Mouse (Mus musculus) MEL (cell line): ENCODE results near the gene Sel1l. TPM values are rescaled to one million over a fixed set of nuclear protein-coding genes. Genes with fewer than 3 reads are reported as not detected.

ENCODE experiments used
- DNase-seq: peaks from one replicate; pipeline ENCODE4 v3.0.0; 2011; ENCODE audit warnings: low read depth, low spot score
- H3K27ac ChIP-seq: 2 replicates; pipeline ENCODE4 v1.5.1; 2012; ENCODE audit warnings: low read depth, mild to moderate bottlenecking, control low read depth, low read length, moderate library complexity; ENCODE audit not compliant: control insufficient read depth
- H3K27me3 ChIP-seq, 2 experiments: fragments of 150-350 bp in 1 of 2; sonication (generic) in 1 of 2; 2 replicates each; pipeline ENCODE4 v1.6.1; 2012; ENCODE audit warnings: low read length in 2 of 2, mild to moderate bottlenecking in 2 of 2, improper control_type of control experiment in 1 of 2, moderate library complexity in 1 of 2; ENCODE audit not compliant: insufficient read depth in 2 of 2, control insufficient read depth in 1 of 2
- H3K36me3 ChIP-seq, 2 experiments: 2 replicates each; pipeline ENCODE4 v1.6.1; 2012 to 2014; ENCODE audit warnings: low read length in 2 of 2, improper control_type of control experiment in 1 of 2, inconsistent platforms in 1 of 2, mild to moderate bottlenecking in 1 of 2; ENCODE audit not compliant: insufficient read depth in 2 of 2, control insufficient read depth in 1 of 2
- H3K4me1 ChIP-seq, 2 experiments: fragments of 150-350 bp in 1 of 2; sonication (generic) in 1 of 2; 2 replicates each; pipeline ENCODE4 v1.6.1; 2012; ENCODE audit warnings: low read length in 2 of 2, improper control_type of control experiment in 1 of 2, mild to moderate bottlenecking in 1 of 2; ENCODE audit not compliant: insufficient read depth in 2 of 2, control insufficient read depth in 1 of 2
- H3K4me3 ChIP-seq, 2 experiments: fragments of 150-350 bp in 1 of 2; sonication (generic) in 1 of 2; 2 replicates each; pipeline ENCODE4 v1.5.1; 2012; ENCODE audit warnings: low read depth in 2 of 2, low read length in 2 of 2, mild to moderate bottlenecking in 2 of 2, moderate library complexity in 2 of 2, control low read depth in 1 of 2, improper control_type of control experiment in 1 of 2; ENCODE audit not compliant: control insufficient read depth in 1 of 2, insufficient read depth in 1 of 2
- H3K79me2 ChIP-seq: 2 replicates; pipeline ENCODE4 v1.6.1; 2012; ENCODE audit warnings: mild to moderate bottlenecking, low read length, moderate library complexity; ENCODE audit not compliant: control insufficient read depth, poor library complexity, insufficient read depth
- H3K9ac ChIP-seq: 2 replicates; pipeline ENCODE4 v1.6.1; 2012; ENCODE audit warnings: low read depth, mild to moderate bottlenecking, control low read depth, low read length, moderate library complexity; ENCODE audit not compliant: control insufficient read depth, poor library complexity, severe bottlenecking
- H3K9me3 ChIP-seq: fragments of 150-350 bp; sonication (generic); replicated peaks from 2 replicates; pipeline ENCODE4 v1.6.1; 2012; ENCODE audit warnings: mild to moderate bottlenecking, low read length, improper control_type of control experiment, moderate library complexity; ENCODE audit not compliant: insufficient read depth
- E2F4 ChIP-seq: IDR thresholded peaks from 2 replicates; pipeline ENCODE4 v1.6.1; 2011; ENCODE audit warnings: low read depth, low read length, improper control_type of control experiment, borderline replicate concordance
- ELF1 ChIP-seq: IDR thresholded peaks from 2 replicates; pipeline ENCODE4 v1.6.1; 2014; ENCODE audit warnings: low read depth, mild to moderate bottlenecking, inconsistent platforms, low read length, improper control_type of control experiment, moderate library complexity
- GABPA ChIP-seq: IDR thresholded peaks from 2 replicates; pipeline ENCODE4 v1.6.1; 2012; ENCODE audit warnings: low read depth, mild to moderate bottlenecking, inconsistent platforms, low read length, improper control_type of control experiment, moderate library complexity
- HCFC1 ChIP-seq: IDR thresholded peaks from 2 replicates; pipeline ENCODE4 v1.6.1; 2012; ENCODE audit warnings: low read depth, mild to moderate bottlenecking, inconsistent platforms, low read length, improper control_type of control experiment, moderate library complexity
- KAT2A ChIP-seq: conservative IDR thresholded peaks from 2 replicates; pipeline ENCODE4 v1.6.1; 2012; ENCODE audit warnings: low read depth, low read length, improper control_type of control experiment, inconsistent platforms
- MAFK ChIP-seq: IDR thresholded peaks from 2 replicates; pipeline ENCODE4 v1.6.1; 2011; ENCODE audit warnings: low read depth, mild to moderate bottlenecking, low read length, improper control_type of control experiment, borderline replicate concordance
- MAX ChIP-seq: IDR thresholded peaks from 2 replicates; pipeline ENCODE4 v1.6.1; 2011; ENCODE audit warnings: low read length, improper control_type of control experiment
- NELFE ChIP-seq: IDR thresholded peaks from 2 replicates; pipeline ENCODE4 v1.6.1; 2011; ENCODE audit warnings: low read depth, low read length, improper control_type of control experiment
- POLR2AphosphoS5 ChIP-seq: IDR thresholded peaks from 2 replicates; pipeline ENCODE4 v1.6.1; 2012; ENCODE audit warnings: low read depth, borderline replicate concordance, mild to moderate bottlenecking, inconsistent platforms, low read length, moderate library complexity, mixed read lengths
- SIN3A ChIP-seq: IDR thresholded peaks from 2 replicates; pipeline ENCODE4 v1.6.1; 2012; ENCODE audit warnings: low read length, improper control_type of control experiment, inconsistent platforms
- UBTF ChIP-seq: IDR thresholded peaks from 2 replicates; pipeline ENCODE4 v1.6.1; 2012; ENCODE audit warnings: low read depth, mild to moderate bottlenecking, inconsistent platforms, low read length, improper control_type of control experiment, moderate library complexity, borderline replicate concordance; ENCODE audit not compliant: insufficient read depth
- USF1 ChIP-seq: IDR thresholded peaks from 2 replicates; pipeline ENCODE4 v1.6.1; 2014; ENCODE audit warnings: low read depth, mild to moderate bottlenecking, inconsistent platforms, low read length, improper control_type of control experiment, moderate library complexity
- ZKSCAN1 ChIP-seq: IDR thresholded peaks from 2 replicates; pipeline ENCODE4 v1.6.1; 2012; ENCODE audit warnings: low read depth, mild to moderate bottlenecking, inconsistent platforms, low read length, improper control_type of control experiment, moderate library complexity
- polyA plus RNA-seq, 2 experiments: library from polyadenylated mRNA; stranded (reverse) in 1 of 2; unstranded in 1 of 2; fragments of >175 nt in 1 of 2; fragments of >200 nt in 1 of 2; gene quantifications; 2 replicates each; pipeline versions ENCODE4 v1.2.1 to v1.2.4; 2012; ENCODE audit warnings: low replicate concordance in 2 of 2, low read depth in 1 of 2; ENCODE audit not compliant: insufficient read length in 2 of 2, insufficient read depth in 1 of 2, missing spikeins in 1 of 2
- total RNA-seq: library from RNA; depleted of rRNA; stranded (reverse); fragments of 300-350 nt; gene quantifications from 2 replicates; pipeline ENCODE4 v1.2.3, GENCODE M21; 2012

Gene Sel1l
- total and polyA plus RNA-seq, 3 experiments, result 32.0 to 299 (median 35.6) TPM

DNA sequence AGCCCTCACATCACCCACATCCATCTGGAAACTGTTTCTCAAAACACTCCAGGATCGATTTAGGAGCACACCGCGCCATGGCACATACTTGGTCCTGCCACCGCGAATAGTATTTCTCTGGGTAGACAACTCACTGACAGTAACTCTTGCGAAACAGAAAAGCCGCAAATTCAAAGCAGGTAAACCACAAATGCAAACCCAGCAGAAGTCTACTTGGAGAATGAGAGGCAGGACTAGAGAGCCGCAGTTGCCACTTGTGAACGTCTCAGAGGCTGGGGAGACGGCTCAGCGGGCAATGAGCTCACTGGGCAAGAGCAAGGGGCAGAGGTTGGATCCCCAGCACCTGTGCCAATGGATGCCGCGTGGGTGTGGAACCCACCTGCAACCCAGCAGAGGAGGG, 83.5 kb downstream of the Sel1l start:
- H3K4me1 ChIP-seq, result no peaks in the 10 kb centered on the region
- no peaks in the 10 kb centered on the region for H3K9me3 ChIP-seq
- no peak overlapping the region for H3K27ac ChIP-seq
- no peaks in the 10 kb centered on the region for H3K27me3 ChIP-seq
- TF ChIP-seq MAFK, result no peak
- no peak for TF ChIP-seq E2F4
- TF ChIP-seq ELF1, result no peak
- no peaks in the 10 kb centered on the region for H3K36me3 ChIP-seq
- no peaks in the 10 kb centered on the region for H3K79me2 ChIP-seq
- no peak overlapping the region for H3K9ac ChIP-seq
- no peak for DNase-seq
- H3K4me3 ChIP-seq, result no peak overlapping the region

DNA sequence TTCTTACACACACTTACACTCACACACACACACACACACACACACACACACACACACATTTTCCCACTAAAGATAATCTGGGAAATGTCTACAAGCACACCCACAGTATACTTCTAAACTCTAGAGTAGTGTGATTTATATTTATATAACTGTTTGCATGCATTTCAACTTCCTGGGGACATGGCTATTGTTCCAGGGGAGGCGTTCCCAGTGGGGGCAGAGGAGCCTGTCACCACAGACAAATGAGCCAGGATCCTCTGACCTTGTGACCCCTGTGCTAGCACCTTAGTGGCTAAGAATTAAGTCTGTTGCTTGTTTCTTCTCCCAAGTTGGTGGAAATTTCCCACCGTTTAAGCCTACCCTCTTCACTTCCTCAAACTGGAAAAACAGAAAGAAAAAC, 83.9 kb downstream of the Sel1l start:
- DNase-seq, result no peak
- H3K27ac ChIP-seq, result no peak overlapping the region

DNA sequence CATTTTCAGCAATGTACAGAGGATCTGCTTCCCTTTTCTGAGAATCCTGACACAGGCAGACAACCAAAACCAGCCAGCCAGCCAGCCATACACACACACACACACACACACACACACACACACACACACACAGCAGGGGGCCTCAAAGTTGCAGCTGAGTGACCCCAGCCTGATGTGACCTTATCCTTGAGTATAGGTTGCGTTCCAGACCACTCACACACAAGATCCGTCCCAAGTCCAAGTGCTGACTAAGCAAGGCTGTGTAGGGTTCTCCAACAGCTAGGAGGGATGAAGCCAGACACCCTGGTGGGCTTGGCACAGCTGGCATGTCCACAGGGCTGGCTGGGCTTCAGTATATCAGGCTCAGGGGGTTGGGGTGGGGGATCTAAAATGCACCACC, 84.5 kb downstream of the Sel1l start:
- H3K27ac ChIP-seq, result no peak overlapping the region

More for the DNA sequence above, 83.9 kb downstream of the Sel1l start:
- Histone ChIP-seq H3K79me2 (no peaks in the 10 kb centered on the region), H3K4me1 (no peaks in the 10 kb centered on the region), H3K36me3 (no peaks in the 10 kb centered on the region), H3K9me3 (no peaks in the 10 kb centered on the region), H3K27me3 (no peaks in the 10 kb centered on the region), H3K4me3 (no peak overlapping the region), H3K9ac (no peak overlapping the region)
- TF ChIP-seq MAX (no peak), ZKSCAN1 (no peak), POLR2AphosphoS5 (no peak), KAT2A (no peak), HCFC1 (no peak), NELFE (no peak), SIN3A (no peak)

More for the DNA sequence above, 84.5 kb downstream of the Sel1l start:
- H3K4me1 ChIP-seq, result no peaks in the 10 kb centered on the region
- no peak for DNase-seq
- no peak overlapping the region for H3K4me3 ChIP-seq
- no peaks in the 10 kb centered on the region for H3K27me3 ChIP-seq
- TF ChIP-seq UBTF (no peak), GABPA (no peak), USF1 (no peak)
- TF ChIP-seq, all 39 proteins: peak for 0
- no peaks in the 10 kb centered on the region for H3K79me2 ChIP-seq
- no peaks in the 10 kb centered on the region for H3K9me3 ChIP-seq
- H3K36me3 ChIP-seq, result no peaks in the 10 kb centered on the region
- no peak overlapping the region for H3K9ac ChIP-seq
